Mouse (Mus musculus): ENCODE data around the gene Olfr1444. TPM values are rescaled to one million over a fixed set of nuclear protein-coding genes. Genes with fewer than 3 reads are reported as not detected.

Gene Olfr1444
- polyA plus RNA-seq, 1 experiment from 2014 or later: not detected

DNA sequence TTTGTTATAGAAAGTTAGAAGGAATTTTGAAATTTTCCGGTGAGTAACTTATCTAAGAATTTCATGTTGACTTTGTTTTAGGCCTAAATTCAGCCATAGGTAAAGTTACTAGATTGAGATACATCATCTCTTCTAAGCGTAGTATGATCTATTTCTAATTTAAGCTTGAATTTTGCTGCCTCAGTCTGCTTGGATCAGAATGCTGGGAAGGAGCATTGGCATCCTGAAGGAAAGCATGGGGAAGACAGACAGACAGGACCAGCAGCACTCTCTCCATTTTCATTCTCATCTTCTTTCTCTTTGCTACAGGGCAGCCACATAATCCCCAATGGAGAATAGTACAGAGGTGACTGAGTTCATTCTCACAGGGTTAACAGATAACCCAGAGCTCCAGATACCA is 26.5 kb downstream of the Olfr1444 start, which contains the start of gene Olfr1445:
Olfr1445 (plus strand) TSS at position 301 of the 400 bp plus-strand sequence.
- POLR2A ChIA-PET: no interaction called here
- TF ChIP-seq CTCF (IDR thresholded peaks at IDR 0.05): no peak
- ATAC-seq: no peak
- in situ Hi-C loops (cut with MboI; ENCODE audit: low pct_unique_long_range_greater_than_20kb): no loop called here
- DNase-seq (ENCODE audit: low read depth, low spot score): no peak
- CTCF ChIA-PET: no interaction called here
- peaks cover 32% of the 10 kb centered on the region for H3K27me3 ChIP-seq

- POLR2A ChIA-PET: no interaction called here
- no peak for TF ChIP-seq CTCF (IDR thresholded peaks at IDR 0.05)
- peaks cover 30% of the 10 kb centered on the region for H3K27me3 ChIP-seq
- ATAC-seq (no peak), DNase-seq (ENCODE audit: low read depth, low spot score) (no peak)
- CTCF ChIA-PET: interaction anchor here (1.0 to 1.4 kb wide), 2 partner anchors 14 to 34 kb away, joined by 3 read pairs; no protein-coding TSS in a partner anchor
- in situ Hi-C loops (cut with MboI; ENCODE audit: low pct_unique_long_range_greater_than_20kb): no loop called here
These were observed 36.3 kb downstream of the Olfr1444 start, which contains the start of gene Olfr1446 for GRCm38 (mm10) chr19:12893424-12893823. TSS of gene Olfr1446 (minus strand) at chr19:12893524.

DNA sequence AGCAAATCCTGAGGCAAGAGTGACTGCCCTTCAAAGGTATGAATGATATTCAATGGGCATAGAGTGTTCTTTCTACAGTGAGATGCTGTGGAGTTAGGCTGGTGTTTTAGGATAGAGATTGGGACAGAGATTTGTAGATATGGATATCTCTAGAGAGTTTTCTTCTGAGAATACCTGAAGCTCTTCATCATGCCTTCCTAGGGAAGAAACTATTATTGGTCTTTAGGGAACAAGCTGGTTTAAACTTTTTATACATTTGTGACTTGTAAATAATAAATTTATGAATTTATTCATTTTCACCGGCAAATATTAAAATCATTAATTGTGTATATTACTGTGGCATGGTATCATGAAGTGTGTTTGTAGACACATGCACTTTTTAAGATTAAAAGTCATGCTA is 46.6 kb downstream of the Olfr1444 start, which contains the start of gene Olfr1447:
Olfr1447 (minus strand) TSS at position 101 of the 400 bp plus-strand sequence.
- POLR2A ChIA-PET: no interaction called here
- H3K27me3 ChIP-seq: no peaks in the 10 kb centered on the region

More for the DNA sequence above, 46.6 kb downstream of the Olfr1444 start, which contains the start of gene Olfr1447:
- no peak for DNase-seq (ENCODE audit: low read depth, low spot score)
- TF ChIP-seq CTCF (IDR thresholded peaks at IDR 0.05): no peak
- CTCF ChIA-PET: no interaction called here
- in situ Hi-C loops (cut with MboI; ENCODE audit: low pct_unique_long_range_greater_than_20kb): no loop called here
- no peak for ATAC-seq

Other genes starting within 250 kb of the Olfr1444 start
- gene Glyat, start 224.0 kb upstream of the Olfr1444 start, polyA plus RNA-seq (2021): 0.64 TPM
- not detected for gene Olfr1442, start 186.8 kb upstream of the Olfr1444 start, polyA plus RNA-seq (2021)
- not detected for gene Olfr1443, start 179.2 kb upstream of the Olfr1444 start, polyA plus RNA-seq (2021)
- gene Keg1, start 161.5 kb upstream of the Olfr1444 start, polyA plus RNA-seq (2021): 0.81 TPM
- 59.9 TPM for gene Cntf, start 91.7 kb upstream of the Olfr1444 start, polyA plus RNA-seq (2021)
- gene Zfp91, start 61.2 kb upstream of the Olfr1444 start, polyA plus RNA-seq (2021): 94.3 TPM
- gene Lpxn, start 61.1 kb upstream of the Olfr1444 start, polyA plus RNA-seq (2021): 1.0 TPM
- gene Gm5244, start 10.6 kb upstream of the Olfr1444 start, polyA plus RNA-seq (2021): not detected
- not detected for gene Olfr1445, start 26.6 kb downstream of the Olfr1444 start, polyA plus RNA-seq (2021)
- not detected for gene Olfr1446, start 36.2 kb downstream of the Olfr1444 start, polyA plus RNA-seq (2021)
- not detected for gene Olfr1447, start 46.5 kb downstream of the Olfr1444 start, polyA plus RNA-seq (2021)
- not detected for gene Olfr1448, start 67.1 kb downstream of the Olfr1444 start, polyA plus RNA-seq (2021)
- gene Olfr1449, start 73.6 kb downstream of the Olfr1444 start, polyA plus RNA-seq (2021): not detected
- not detected for gene Olfr1450, start 93.0 kb downstream of the Olfr1444 start, polyA plus RNA-seq (2021)
- not detected for gene Olfr1451, start 137.7 kb downstream of the Olfr1444 start, polyA plus RNA-seq (2021)
- not detected for gene Olfr1453, start 171.0 kb downstream of the Olfr1444 start, polyA plus RNA-seq (2021)
- not detected for gene Olfr1454, start 203.3 kb downstream of the Olfr1444 start, polyA plus RNA-seq (2021)
- gene Olfr1457, start 240.6 kb downstream of the Olfr1444 start, polyA plus RNA-seq (2021): not detected
- gene Olfr1458, start 249.5 kb downstream of the Olfr1444 start, polyA plus RNA-seq (2021): not detected

All from Patski (cell line).